Mouse (Mus musculus): Measurements from ENCODE around the gene Fcamr.

DNA sequence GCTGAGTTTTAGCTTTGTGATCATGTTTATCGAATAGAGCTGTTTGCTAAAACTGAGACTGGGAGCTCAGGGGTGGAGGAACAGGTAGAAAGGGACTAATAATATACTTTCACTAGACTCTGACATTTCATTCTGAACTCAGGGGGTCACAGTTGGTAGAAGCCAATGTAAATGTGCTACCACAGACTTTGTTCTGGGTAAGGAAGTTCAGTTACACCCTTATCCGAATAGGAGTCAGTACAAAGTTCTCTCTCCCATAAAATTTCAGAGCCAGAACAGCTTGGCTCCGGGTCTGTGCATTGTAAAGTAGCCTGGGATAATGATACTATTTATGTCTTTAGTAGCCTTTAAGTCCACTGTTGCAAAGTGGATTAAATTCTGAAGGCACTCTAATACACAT is 2.2 kb upstream of the Fcamr start:
- TF ChIP-seq CTCF (conservative IDR thresholded peaks at IDR 0.05; ENCODE audit: low read length), result no peak
- no peak for TF ChIP-seq NANOG (IDR thresholded peaks at IDR 0.05; ENCODE audit: borderline replicate concordance, low read length)

All from E14TG2a.4 (cell line).